Mouse (Mus musculus): ENCODE data around the gene Copa. TPM values are rescaled to one million over a fixed set of nuclear protein-coding genes. Genes with fewer than 3 reads are reported as not detected.

The Copa gene
- polyA plus RNA-seq, 1 experiment from 2014 or later: 260 TPM

DNA sequence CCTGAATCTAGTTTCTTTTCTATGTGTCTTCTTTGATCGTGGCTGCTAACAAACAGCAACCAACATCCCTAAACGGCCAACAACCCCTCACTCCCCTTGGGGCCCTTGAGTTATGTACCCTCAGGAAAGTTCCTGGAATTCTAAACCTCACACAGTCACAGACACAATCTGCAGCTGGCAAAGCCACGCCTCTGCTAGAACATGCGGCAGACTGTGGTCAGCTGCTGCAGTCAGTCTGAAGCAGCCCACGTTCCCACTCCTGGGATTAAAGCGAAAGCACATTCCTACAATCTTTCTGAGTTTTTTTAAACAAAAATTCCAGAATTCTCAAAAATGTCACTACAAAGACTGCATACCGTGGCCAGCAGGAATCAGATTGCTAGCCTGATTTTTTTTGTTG, 51.2 kb downstream of the Copa start:
- H3K27ac ChIP-seq (ENCODE audit: low read length): no peak overlapping the region
- 83% methylated on average over 7 of the region's 7 CpGs for whole genome bisulfite sequencing
- no peak overlapping the region for H3K9ac ChIP-seq (replicated peaks; ENCODE audit: low read length)
- no peak overlapping the region for H3K4me2 ChIP-seq (replicated peaks; ENCODE audit: low read depth, low read length)
- no peaks in the 10 kb centered on the region for H3K27me3 ChIP-seq (ENCODE audit: insufficient read depth, low read length)
- no peak overlapping the region for H3K4me3 ChIP-seq (ENCODE audit: low read length)
- 0 out of 2 replicates have a peak, but pooled peaks cover 3% of the 10 kb centered on the region for H3K9me3 ChIP-seq (ENCODE audit: low read length)
- H3K36me3 ChIP-seq (ENCODE audit: insufficient read depth, low read length): peaks cover 68% of the 10 kb centered on the region
- no peak for ATAC-seq (ENCODE audit: low FRiP score, low TSS enrichment)
- H3K4me1 ChIP-seq (ENCODE audit: insufficient read depth, low read length): no peaks in the 10 kb centered on the region

DNA sequence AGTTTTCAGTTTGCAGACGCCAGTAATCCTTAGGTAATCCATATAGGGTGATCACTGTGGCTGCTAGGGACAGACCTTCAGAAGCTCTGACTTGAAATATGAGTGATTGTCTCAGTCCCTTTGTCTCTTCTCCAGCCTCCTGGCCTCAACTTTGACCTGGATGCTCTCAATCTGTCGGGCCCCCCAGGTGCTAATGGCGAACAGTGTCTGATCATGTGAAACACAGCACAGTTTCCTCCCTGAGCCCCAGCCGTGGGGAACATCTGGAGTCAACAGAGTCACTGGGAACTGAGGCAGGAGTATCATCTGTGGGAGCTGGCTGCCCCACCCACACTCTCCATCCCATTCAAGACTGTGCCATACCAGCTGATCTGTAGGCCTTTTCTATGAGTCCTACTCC, 51.7 kb downstream of the Copa start:
- Histone ChIP-seq H3K9ac (replicated peaks; ENCODE audit: low read length) (no peak overlapping the region), H3K4me2 (replicated peaks; ENCODE audit: low read depth, low read length) (no peak overlapping the region), H3K27me3 (ENCODE audit: insufficient read depth, low read length) (no peaks in the 10 kb centered on the region), H3K36me3 (ENCODE audit: insufficient read depth, low read length) (peaks cover 63% of the 10 kb centered on the region), H3K9me3 (ENCODE audit: low read length) (0 out of 2 replicates have a peak, but pooled peaks cover 3% of the 10 kb centered on the region), H3K4me1 (ENCODE audit: insufficient read depth, low read length) (no peaks in the 10 kb centered on the region), H3K4me3 (ENCODE audit: low read length) (no peak overlapping the region), H3K27ac (ENCODE audit: low read length) (no peak overlapping the region)
- ATAC-seq (ENCODE audit: low FRiP score, low TSS enrichment): no peak
- 76% methylated on average over 4 of the region's 4 CpGs for WGBS

DNA sequence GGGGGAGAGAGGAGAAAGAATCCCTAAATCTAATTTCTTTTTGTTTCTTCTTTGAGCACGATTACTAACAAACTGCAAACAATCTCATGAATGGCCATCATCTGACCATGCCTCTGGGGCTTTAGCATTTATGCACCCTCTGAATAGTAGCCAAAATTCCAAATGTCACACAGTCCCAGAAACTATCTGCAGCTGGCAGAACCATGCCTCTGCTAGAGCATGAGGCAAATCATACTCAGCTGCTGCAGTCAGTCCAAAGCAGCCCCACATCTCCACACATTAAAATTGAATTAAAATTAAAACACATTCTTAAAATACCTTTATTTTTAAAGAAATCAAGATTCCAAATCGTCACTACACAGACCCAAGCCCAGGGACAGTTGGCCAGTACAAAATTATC, 57.8 kb downstream of the Copa start:
- Histone ChIP-seq H3K4me1 (ENCODE audit: insufficient read depth, low read length) (0 out of 2 replicates have a peak, but pooled peaks cover 3% of the 10 kb centered on the region), H3K4me2 (replicated peaks; ENCODE audit: low read depth, low read length) (no peak overlapping the region), H3K27me3 (ENCODE audit: insufficient read depth, low read length) (no peaks in the 10 kb centered on the region), H3K27ac (ENCODE audit: low read length) (no peak overlapping the region), H3K9me3 (ENCODE audit: low read length) (no peaks in the 10 kb centered on the region), H3K4me3 (ENCODE audit: low read length) (no peak overlapping the region), H3K36me3 (ENCODE audit: insufficient read depth, low read length) (peaks cover 11% of the 10 kb centered on the region), H3K9ac (replicated peaks; ENCODE audit: low read length) (no peak overlapping the region)
- ATAC-seq (ENCODE audit: low FRiP score, low TSS enrichment): no peak
- 72% methylated on average over 2 of the region's 2 CpGs for WGBS

DNA sequence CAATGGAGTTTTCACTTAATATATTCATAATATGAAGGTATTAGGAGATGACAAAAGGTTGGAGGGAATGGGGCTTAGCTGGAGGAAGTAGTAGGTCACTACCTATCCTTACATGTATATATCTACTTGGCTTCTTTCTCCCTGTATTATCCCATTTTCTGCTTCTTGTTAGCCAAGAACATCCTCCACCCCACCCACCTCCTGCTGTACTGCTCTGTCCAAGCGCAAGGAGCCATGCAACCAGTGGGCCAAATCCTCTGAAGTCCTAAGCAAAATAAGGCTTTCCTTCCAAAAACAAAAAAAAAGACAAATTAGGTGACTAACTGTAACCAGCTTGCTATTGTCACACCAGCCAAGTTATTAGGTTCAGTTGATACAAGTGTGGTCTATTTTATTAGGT, 58.5 kb downstream of the Copa start:
- Histone ChIP-seq H3K27me3 (ENCODE audit: insufficient read depth, low read length) (no peaks in the 10 kb centered on the region), H3K4me3 (ENCODE audit: low read length) (no peak overlapping the region), H3K9me3 (ENCODE audit: low read length) (no peaks in the 10 kb centered on the region), H3K4me1 (ENCODE audit: insufficient read depth, low read length) (0 out of 2 replicates have a peak, but pooled peaks cover 3% of the 10 kb centered on the region), H3K9ac (replicated peaks; ENCODE audit: low read length) (no peak overlapping the region), H3K27ac (ENCODE audit: low read length) (no peak overlapping the region), H3K4me2 (replicated peaks; ENCODE audit: low read depth, low read length) (no peak overlapping the region), H3K36me3 (ENCODE audit: insufficient read depth, low read length) (peaks cover 7% of the 10 kb centered on the region)
- WGBS: 96% methylated on average over 1 of the region's 1 CpGs
- ATAC-seq (ENCODE audit: low FRiP score, low TSS enrichment): no peak

DNA sequence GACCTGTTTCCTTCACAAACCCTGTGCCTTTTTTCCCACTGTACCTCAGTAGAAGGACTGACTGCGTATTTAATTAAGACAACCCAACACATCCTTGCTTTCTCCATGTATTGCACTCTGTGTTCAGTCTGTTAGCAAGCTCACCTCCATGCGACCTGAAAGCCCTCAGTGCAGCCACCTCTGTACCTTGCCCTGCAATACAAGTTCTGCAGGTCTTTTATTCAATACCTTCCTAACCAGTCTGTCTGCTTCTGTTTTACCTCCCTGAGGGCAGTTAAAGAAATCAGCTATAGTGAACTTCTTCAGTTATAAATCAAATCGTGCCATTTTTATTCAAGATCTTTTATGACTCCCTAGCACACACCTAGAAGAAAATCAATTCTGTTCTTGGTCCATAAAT, 59.2 kb downstream of the Copa start:
- Histone ChIP-seq H3K36me3 (ENCODE audit: insufficient read depth, low read length) (no peaks in the 10 kb centered on the region), H3K4me1 (ENCODE audit: insufficient read depth, low read length) (0 out of 2 replicates have a peak, but pooled peaks cover 3% of the 10 kb centered on the region), H3K4me2 (replicated peaks; ENCODE audit: low read depth, low read length) (no peak overlapping the region), H3K9ac (replicated peaks; ENCODE audit: low read length) (no peak overlapping the region), H3K4me3 (ENCODE audit: low read length) (no peak overlapping the region), H3K27ac (ENCODE audit: low read length) (no peak overlapping the region), H3K27me3 (ENCODE audit: insufficient read depth, low read length) (no peaks in the 10 kb centered on the region), H3K9me3 (ENCODE audit: low read length) (no peaks in the 10 kb centered on the region)
- ATAC-seq (ENCODE audit: low FRiP score, low TSS enrichment): no peak
- 65% methylated on average over 3 of the region's 3 CpGs for WGBS

DNA sequence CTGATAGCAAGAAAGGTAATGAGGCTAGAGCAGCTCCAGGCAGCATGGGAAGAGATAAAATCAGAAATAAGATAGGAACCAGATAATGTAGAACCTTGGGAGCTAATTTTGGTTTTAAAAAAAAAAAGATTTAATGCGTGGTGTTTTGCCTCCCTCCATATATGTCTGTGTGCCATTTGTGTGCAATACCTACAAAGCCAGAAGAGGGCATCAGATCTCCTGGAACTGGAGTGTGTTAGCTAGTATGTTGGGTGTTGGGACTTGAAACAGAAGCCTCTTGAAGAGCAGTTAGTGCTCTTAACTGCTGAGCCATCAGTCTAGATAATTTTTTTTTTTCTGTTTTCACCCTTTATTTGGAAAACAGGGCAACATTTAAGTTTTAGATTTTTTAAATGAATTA, 61.2 kb downstream of the Copa start:
- peaks cover 3% of the 10 kb centered on the region; the same call in 1 of the 2 replicates for H3K4me1 ChIP-seq (ENCODE audit: insufficient read depth, low read length)
- no peaks in the 10 kb centered on the region for H3K27me3 ChIP-seq (ENCODE audit: insufficient read depth, low read length)
- H3K27ac ChIP-seq (ENCODE audit: low read length): no peak overlapping the region
- no peak for ATAC-seq (ENCODE audit: low FRiP score, low TSS enrichment)
- H3K36me3 ChIP-seq (ENCODE audit: insufficient read depth, low read length): no peaks in the 10 kb centered on the region
- no peak overlapping the region for H3K9ac ChIP-seq (replicated peaks; ENCODE audit: low read length)
- no peaks in the 10 kb centered on the region for H3K9me3 ChIP-seq (ENCODE audit: low read length)
- WGBS: 17% methylated on average over 1 of the region's 1 CpGs
- H3K4me2 ChIP-seq (replicated peaks; ENCODE audit: low read depth, low read length): no peak overlapping the region
- no peak overlapping the region for H3K4me3 ChIP-seq (ENCODE audit: low read length)

DNA sequence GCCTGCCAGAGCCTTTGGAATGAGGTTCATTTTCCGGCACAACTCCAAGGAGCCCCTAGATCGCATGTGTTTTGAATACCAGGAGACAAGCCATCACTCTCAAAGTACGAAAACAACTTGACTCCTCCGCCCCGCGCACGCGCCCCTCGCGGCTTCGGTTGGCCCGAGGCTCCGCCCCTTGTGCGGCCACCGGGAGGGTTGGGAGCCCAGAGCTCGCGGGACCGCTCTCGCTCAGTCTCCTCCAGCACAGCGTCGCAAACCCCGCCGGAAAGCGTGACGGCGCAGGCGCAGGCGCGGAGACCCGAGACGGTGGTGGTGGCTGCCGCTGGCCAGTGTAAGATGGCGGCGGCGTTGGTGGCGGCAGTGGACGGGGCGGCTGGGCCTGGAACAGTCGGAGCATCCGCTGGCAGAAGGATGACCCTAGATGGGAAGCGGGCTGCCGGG, 65.5 kb downstream of the Copa start, which contains the start of gene Dcaf8:
TSS of gene Dcaf8 (plus strand) at position 250 of the 444 bp plus-strand sequence.
- Histone ChIP-seq H3K4me3 (ENCODE audit: low read length) (peak within 1 kb of the TSS; percentile 71), H3K9ac (replicated peaks; ENCODE audit: low read length) (peak within 1 kb of the TSS; percentile 98), H3K27ac (ENCODE audit: low read length) (peak within 1 kb of the TSS; percentile 96), H3K9me3 (ENCODE audit: low read length) (no peaks in the 10 kb centered on the region), H3K27me3 (ENCODE audit: insufficient read depth, low read length) (no peaks in the 10 kb centered on the region), H3K36me3 (ENCODE audit: insufficient read depth, low read length) (peaks cover 19% of the 10 kb centered on the region; the same call in 1 of the 2 replicates), H3K4me2 (replicated peaks; ENCODE audit: low read depth, low read length) (peak within 1 kb of the TSS; percentile 71), H3K4me1 (ENCODE audit: insufficient read depth, low read length) (peaks cover 14% of the 10 kb centered on the region)
- peak; percentile 99 for ATAC-seq (ENCODE audit: low FRiP score, low TSS enrichment)
- under 1% methylated on average over 39 of the region's 42 CpGs for WGBS

DNA sequence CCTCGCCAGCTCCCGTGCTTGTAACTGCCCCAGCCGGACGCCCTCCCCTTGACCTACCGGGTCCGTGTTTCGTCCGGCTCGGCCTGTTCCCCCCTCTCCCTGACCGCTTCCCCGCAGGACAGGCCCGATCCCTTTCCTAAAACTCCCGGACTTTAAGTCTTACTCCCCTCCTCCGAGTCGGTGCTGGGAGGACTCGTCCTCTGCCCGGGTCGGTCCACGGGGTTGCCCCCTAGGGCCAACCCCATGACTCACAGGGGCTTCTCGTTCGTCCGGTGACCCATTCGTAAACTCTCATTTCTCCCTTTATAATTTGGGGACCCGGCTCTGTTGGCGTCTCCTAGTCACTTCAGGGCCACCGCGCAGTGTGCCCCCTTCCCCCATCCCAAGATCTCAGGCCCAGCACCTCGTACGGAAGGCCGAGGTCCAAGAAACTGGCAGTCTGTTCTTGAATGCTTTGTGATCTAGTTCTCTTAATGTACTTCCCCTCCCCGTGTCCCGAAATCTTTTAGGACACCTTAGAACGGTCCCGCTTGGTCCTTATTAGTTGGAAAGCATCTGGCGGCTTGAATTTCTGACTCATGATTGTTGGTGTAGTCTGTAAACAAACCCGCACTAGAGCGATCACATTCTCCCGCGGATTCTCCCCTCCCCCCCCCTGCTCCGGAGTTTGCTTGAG, 66.1 kb downstream of the Copa start:
- peak overlapping the region; percentile 71 for H3K4me2 ChIP-seq (replicated peaks; ENCODE audit: low read depth, low read length)
- peak overlapping the region; percentile 96 for H3K27ac ChIP-seq (ENCODE audit: low read length)
- no peaks in the 10 kb centered on the region for H3K27me3 ChIP-seq (ENCODE audit: insufficient read depth, low read length)
- no peaks in the 10 kb centered on the region for H3K9me3 ChIP-seq (ENCODE audit: low read length)
- peaks cover 24% of the 10 kb centered on the region; the same call in 1 of the 2 replicates for H3K36me3 ChIP-seq (ENCODE audit: insufficient read depth, low read length)
- peaks cover 11% of the 10 kb centered on the region for H3K4me1 ChIP-seq (ENCODE audit: insufficient read depth, low read length)
- peak overlapping the region; percentile 71 for H3K4me3 ChIP-seq (ENCODE audit: low read length)
- WGBS: 0% methylated on average over 39 of the region's 40 CpGs
- peak overlapping the region; percentile 98 for H3K9ac ChIP-seq (replicated peaks; ENCODE audit: low read length)
- ATAC-seq (ENCODE audit: low FRiP score, low TSS enrichment): no peak; the same call in 1 of the 2 replicates

DNA sequence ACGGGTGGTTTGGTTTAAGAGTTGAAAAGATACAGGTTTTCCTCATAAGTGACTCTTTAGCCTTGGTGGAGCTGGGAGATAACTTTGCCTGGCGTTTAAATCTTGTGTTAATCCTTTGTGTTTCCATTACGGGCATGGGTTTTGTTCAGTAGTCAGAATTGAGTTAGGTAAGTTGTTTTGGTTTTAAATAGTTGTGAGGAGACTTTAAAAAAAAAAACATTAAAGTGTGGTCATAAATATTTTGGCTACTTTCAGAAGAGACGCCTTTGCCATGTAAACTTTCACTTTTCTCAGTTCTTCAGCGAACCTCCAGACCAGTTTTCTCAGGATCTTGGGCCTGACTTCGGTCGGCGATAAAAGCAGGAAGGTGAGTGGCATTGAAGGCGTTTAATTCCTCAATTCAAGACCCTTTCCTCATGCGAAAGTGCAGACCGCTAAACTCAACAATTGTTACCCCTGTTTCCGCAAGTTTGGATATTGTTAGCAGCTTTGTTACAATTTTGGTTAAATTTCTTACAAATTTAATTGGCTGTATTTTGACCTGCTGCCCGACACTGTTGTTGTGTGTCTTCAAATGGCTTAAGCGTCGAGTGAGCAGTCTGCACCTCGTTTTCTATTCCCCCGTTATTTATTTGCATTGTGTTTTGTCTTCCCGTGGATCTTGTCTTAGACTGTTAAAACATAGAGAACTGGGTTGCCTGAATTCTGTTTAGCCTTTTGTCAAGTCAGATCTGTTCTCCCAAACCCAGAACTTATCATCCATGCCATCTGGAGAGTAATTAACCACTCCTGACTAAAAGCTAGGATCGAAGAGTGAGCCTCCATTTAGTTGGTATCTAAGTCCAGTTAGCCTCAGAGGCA, 66.9 kb downstream of the Copa start:
- 11% methylated on average over 19 of the region's 19 CpGs for WGBS
- Histone ChIP-seq H3K27ac (ENCODE audit: low read length) (peak overlapping the region; percentile 96), H3K27me3 (ENCODE audit: insufficient read depth, low read length) (no peaks in the 10 kb centered on the region), H3K4me3 (ENCODE audit: low read length) (peak overlapping the region; percentile 71), H3K36me3 (ENCODE audit: insufficient read depth, low read length) (peaks cover 30% of the 10 kb centered on the region), H3K9me3 (ENCODE audit: low read length) (no peaks in the 10 kb centered on the region), H3K4me2 (replicated peaks; ENCODE audit: low read depth, low read length) (peak overlapping the region; percentile 71), H3K9ac (replicated peaks; ENCODE audit: low read length) (peak overlapping the region; percentile 98), H3K4me1 (ENCODE audit: insufficient read depth, low read length) (peaks cover 11% of the 10 kb centered on the region)
- ATAC-seq (ENCODE audit: low FRiP score, low TSS enrichment): no peak
